Mouse (Mus musculus) megakaryocyte, embryonic 14.5 days (primary cell): ENCODE measurements around the gene Ncor2. TPM values are rescaled to one million over a fixed set of nuclear protein-coding genes. Genes with fewer than 3 reads are reported as not detected.

Source experiments
- H3K27me3 ChIP-seq: replicated peaks from 2 replicates; pipeline ENCODE3; 2012; ENCODE audit warnings: inconsistent platforms
- H3K36me3 ChIP-seq: replicated peaks from 2 replicates; pipeline ENCODE3; 2012; ENCODE audit warnings: low read length, inconsistent platforms, mixed read lengths
- H3K4me1 ChIP-seq: 2 replicates; pipeline ENCODE4 v1.6.1; 2012; ENCODE audit warnings: inconsistent platforms
- H3K4me3 ChIP-seq: replicated peaks from 2 replicates; pipeline ENCODE3; 2012; ENCODE audit warnings: moderate library complexity, mild to moderate bottlenecking, inconsistent platforms
- H3K9me3 ChIP-seq: 2 replicates; pipeline ENCODE4 v1.6.1; 2012; ENCODE audit warnings: inconsistent platforms
- FLI1 ChIP-seq: IDR thresholded peaks from 2 replicates; pipeline ENCODE4 v1.6.1; 2012; ENCODE audit warnings: low read length, inconsistent platforms, mixed read lengths
- GATA1 ChIP-seq: IDR thresholded peaks from 3 replicates; pipeline ENCODE4 v1.6.1; 2012; ENCODE audit warnings: mixed read lengths, low read length, inconsistent platforms, borderline replicate concordance
- polyA plus RNA-seq: library from polyadenylated mRNA; stranded (reverse); fragments of >175 nt; gene quantifications from 2 replicates; pipeline ENCODE4 v1.2.3, GENCODE M21; 2012; ENCODE audit warnings: low replicate concordance; ENCODE audit not compliant: insufficient read depth

The Ncor2 gene
- polyA plus RNA-seq, 1 experiment: 109 TPM

- H3K27me3 ChIP-seq: peaks cover 26% of the 10 kb centered on the region
- H3K36me3 ChIP-seq: peaks cover 54% of the 10 kb centered on the region
- no peak for TF ChIP-seq FLI1
- TF ChIP-seq GATA1: no peak
- peaks cover 98% of the 10 kb centered on the region for H3K4me1 ChIP-seq
- no peaks in the 10 kb centered on the region for H3K9me3 ChIP-seq
- H3K4me3 ChIP-seq: peak overlapping the region; percentile 92
These were observed 121.3 kb downstream of the Ncor2 start for GRCm38 (mm10) chr5:125057555-125058266.

- peak overlapping the region; percentile 92 for H3K4me3 ChIP-seq
- H3K4me1 ChIP-seq: peaks cover 100% of the 10 kb centered on the region
These were observed 122.1 kb downstream of the Ncor2 start for GRCm38 (mm10) chr5:125056696-125057554.

GRCm38 (mm10) chr5:125056331-125056695 is 122.7 kb downstream of the Ncor2 start:
- TF ChIP-seq GATA1: no peak
- no peak for TF ChIP-seq FLI1
- Histone ChIP-seq H3K27me3 (peaks cover 15% of the 10 kb centered on the region), H3K9me3 (no peaks in the 10 kb centered on the region), H3K36me3 (peaks cover 53% of the 10 kb centered on the region), H3K4me3 (peak overlapping the region; percentile 92), H3K4me1 (peaks cover 100% of the 10 kb centered on the region)

More at GRCm38 (mm10) chr5:125056696-125057554, 122.1 kb downstream of the Ncor2 start:
- peaks cover 53% of the 10 kb centered on the region for H3K36me3 ChIP-seq
- H3K27me3 ChIP-seq: peaks cover 21% of the 10 kb centered on the region
- TF ChIP-seq FLI1 (no peak), GATA1 (no peak)
- no peaks in the 10 kb centered on the region for H3K9me3 ChIP-seq

- Histone ChIP-seq H3K36me3 (peaks cover 54% of the 10 kb centered on the region), H3K4me3 (peak overlapping the region; percentile 92), H3K9me3 (no peaks in the 10 kb centered on the region), H3K27me3 (peaks cover 12% of the 10 kb centered on the region), H3K4me1 (peaks cover 100% of the 10 kb centered on the region)
- TF ChIP-seq FLI1 (no peak), GATA1 (no peak)
These were observed 123.1 kb downstream of the Ncor2 start for GRCm38 (mm10) chr5:125055901-125056300.

GRCm38 (mm10) chr5:125053661-125054060 is 125.4 kb downstream of the Ncor2 start:
- H3K4me1 ChIP-seq: peaks cover 99% of the 10 kb centered on the region
- no peaks in the 10 kb centered on the region for H3K9me3 ChIP-seq
- no peak overlapping the region for H3K4me3 ChIP-seq
- TF ChIP-seq FLI1 (no peak), GATA1 (no peak)
- peaks cover 70% of the 10 kb centered on the region for H3K36me3 ChIP-seq
- no peaks in the 10 kb centered on the region for H3K27me3 ChIP-seq

- peak overlapping the region; percentile 71 for H3K4me3 ChIP-seq
These were observed 126.2 kb downstream of the Ncor2 start for GRCm38 (mm10) chr5:125052603-125053488.

GRCm38 (mm10) chr5:125052237-125052602 is 126.8 kb downstream of the Ncor2 start:
- Histone ChIP-seq H3K9me3 (no peaks in the 10 kb centered on the region), H3K4me3 (peak overlapping the region; percentile 71), H3K36me3 (peaks cover 84% of the 10 kb centered on the region), H3K4me1 (peaks cover 85% of the 10 kb centered on the region), H3K27me3 (no peaks in the 10 kb centered on the region)
- TF ChIP-seq GATA1 (no peak), FLI1 (no peak)

More at GRCm38 (mm10) chr5:125052603-125053488, 126.2 kb downstream of the Ncor2 start:
- no peaks in the 10 kb centered on the region for H3K9me3 ChIP-seq
- peaks cover 91% of the 10 kb centered on the region for H3K4me1 ChIP-seq
- TF ChIP-seq FLI1 (no peak), GATA1 (no peak)
- H3K36me3 ChIP-seq: peaks cover 78% of the 10 kb centered on the region
- H3K27me3 ChIP-seq: no peaks in the 10 kb centered on the region

- Histone ChIP-seq H3K4me3 (no peak overlapping the region), H3K4me1 (peaks cover 58% of the 10 kb centered on the region), H3K36me3 (peaks cover 95% of the 10 kb centered on the region), H3K27me3 (no peaks in the 10 kb centered on the region), H3K9me3 (no peaks in the 10 kb centered on the region)
- TF ChIP-seq FLI1 (no peak), GATA1 (no peak)
These were observed 129.5 kb downstream of the Ncor2 start for GRCm38 (mm10) chr5:125049481-125049880.

GRCm38 (mm10) chr5:125046436-125046835 is 132.6 kb downstream of the Ncor2 start:
- Histone ChIP-seq H3K9me3 (no peaks in the 10 kb centered on the region), H3K4me3 (no peak overlapping the region), H3K36me3 (peaks cover 99% of the 10 kb centered on the region), H3K4me1 (peaks cover 35% of the 10 kb centered on the region), H3K27me3 (no peaks in the 10 kb centered on the region)
- TF ChIP-seq FLI1: no peak
